Mouse (Mus musculus) MEL (cell line): Measurements from ENCODE around the gene Usp25. TPM values are rescaled to one million over a fixed set of nuclear protein-coding genes. Genes with fewer than 3 reads are reported as not detected.

Experiments
- DNase-seq: peaks from one replicate; pipeline ENCODE4 v3.0.0; 2011; ENCODE audit warnings: low read depth, low spot score
- H3K27ac ChIP-seq: 2 replicates; pipeline ENCODE4 v1.5.1; 2012; ENCODE audit warnings: low read depth, mild to moderate bottlenecking, control low read depth, low read length, moderate library complexity; ENCODE audit not compliant: control insufficient read depth
- H3K27me3 ChIP-seq, 2 experiments: fragments of 150-350 bp in 1 of 2; sonication (generic) in 1 of 2; 2 replicates each; pipeline ENCODE4 v1.6.1; 2012; ENCODE audit warnings: low read length in 2 of 2, mild to moderate bottlenecking in 2 of 2, improper control_type of control experiment in 1 of 2, moderate library complexity in 1 of 2; ENCODE audit not compliant: insufficient read depth in 2 of 2, control insufficient read depth in 1 of 2
- H3K36me3 ChIP-seq, 2 experiments: 2 replicates each; pipeline ENCODE4 v1.6.1; 2012 to 2014; ENCODE audit warnings: low read length in 2 of 2, improper control_type of control experiment in 1 of 2, inconsistent platforms in 1 of 2, mild to moderate bottlenecking in 1 of 2; ENCODE audit not compliant: insufficient read depth in 2 of 2, control insufficient read depth in 1 of 2
- H3K4me1 ChIP-seq, 2 experiments: fragments of 150-350 bp in 1 of 2; sonication (generic) in 1 of 2; 2 replicates each; pipeline ENCODE4 v1.6.1; 2012; ENCODE audit warnings: low read length in 2 of 2, improper control_type of control experiment in 1 of 2, mild to moderate bottlenecking in 1 of 2; ENCODE audit not compliant: insufficient read depth in 2 of 2, control insufficient read depth in 1 of 2
- H3K4me3 ChIP-seq, 2 experiments: fragments of 150-350 bp in 1 of 2; sonication (generic) in 1 of 2; 2 replicates each; pipeline ENCODE4 v1.5.1; 2012; ENCODE audit warnings: low read depth in 2 of 2, low read length in 2 of 2, mild to moderate bottlenecking in 2 of 2, moderate library complexity in 2 of 2, control low read depth in 1 of 2, improper control_type of control experiment in 1 of 2; ENCODE audit not compliant: control insufficient read depth in 1 of 2, insufficient read depth in 1 of 2
- H3K79me2 ChIP-seq: 2 replicates; pipeline ENCODE4 v1.6.1; 2012; ENCODE audit warnings: mild to moderate bottlenecking, low read length, moderate library complexity; ENCODE audit not compliant: control insufficient read depth, poor library complexity, insufficient read depth
- H3K9ac ChIP-seq: 2 replicates; pipeline ENCODE4 v1.6.1; 2012; ENCODE audit warnings: low read depth, mild to moderate bottlenecking, control low read depth, low read length, moderate library complexity; ENCODE audit not compliant: control insufficient read depth, poor library complexity, severe bottlenecking
- H3K9me3 ChIP-seq: fragments of 150-350 bp; sonication (generic); replicated peaks from 2 replicates; pipeline ENCODE4 v1.6.1; 2012; ENCODE audit warnings: mild to moderate bottlenecking, low read length, improper control_type of control experiment, moderate library complexity; ENCODE audit not compliant: insufficient read depth
- CTCF ChIP-seq, 3 experiments: IDR thresholded peaks in 2 of 3; conservative IDR thresholded peaks in 1 of 3; 2 replicates each; pipeline ENCODE4 v1.5.1; 2011 to 2012; ENCODE audit warnings: low read length in 3 of 3, low read depth in 2 of 3, mild to moderate bottlenecking in 2 of 3, improper control_type of control experiment in 1 of 3, inconsistent platforms in 1 of 3, mixed read lengths in 1 of 3, moderate library complexity in 1 of 3; ENCODE audit not compliant: control insufficient read depth in 1 of 3, insufficient read depth in 1 of 3, poor library complexity in 1 of 3, severe bottlenecking in 1 of 3
- ELF1 ChIP-seq: IDR thresholded peaks from 2 replicates; pipeline ENCODE4 v1.6.1; 2014; ENCODE audit warnings: low read depth, mild to moderate bottlenecking, inconsistent platforms, low read length, improper control_type of control experiment, moderate library complexity
- ETS1 ChIP-seq: IDR thresholded peaks from 2 replicates; pipeline ENCODE4 v1.6.1; 2012; ENCODE audit warnings: low read depth, mild to moderate bottlenecking, inconsistent platforms, low read length, improper control_type of control experiment, moderate library complexity
- HCFC1 ChIP-seq: IDR thresholded peaks from 2 replicates; pipeline ENCODE4 v1.6.1; 2012; ENCODE audit warnings: low read depth, mild to moderate bottlenecking, inconsistent platforms, low read length, improper control_type of control experiment, moderate library complexity
- JUND ChIP-seq: IDR thresholded peaks from 2 replicates; pipeline ENCODE4 v1.6.1; 2011; ENCODE audit warnings: low read depth, mild to moderate bottlenecking, improper control_type of control experiment, low read length
- KAT2A ChIP-seq: conservative IDR thresholded peaks from 2 replicates; pipeline ENCODE4 v1.6.1; 2012; ENCODE audit warnings: low read depth, low read length, improper control_type of control experiment, inconsistent platforms
- MAFK ChIP-seq: IDR thresholded peaks from 2 replicates; pipeline ENCODE4 v1.6.1; 2011; ENCODE audit warnings: low read depth, mild to moderate bottlenecking, low read length, improper control_type of control experiment, borderline replicate concordance
- MAZ ChIP-seq: IDR thresholded peaks from 2 replicates; pipeline ENCODE4 v1.6.1; 2012; ENCODE audit warnings: low read depth, mild to moderate bottlenecking, inconsistent platforms, low read length, improper control_type of control experiment
- MEF2A ChIP-seq: IDR thresholded peaks from 2 replicates; pipeline ENCODE4 v1.6.1; 2014; ENCODE audit warnings: low read depth, mild to moderate bottlenecking, inconsistent platforms, low read length, improper control_type of control experiment; ENCODE audit not compliant: poor library complexity, insufficient replicate concordance, severe bottlenecking; ENCODE audit errors: extremely low read depth
- MYB ChIP-seq: IDR thresholded peaks from 2 replicates; pipeline ENCODE4 v1.6.1; 2011; ENCODE audit warnings: mild to moderate bottlenecking, low read depth, low read length, improper control_type of control experiment
- MYC ChIP-seq: IDR thresholded peaks from 2 replicates; pipeline ENCODE4 v1.6.1; 2011; ENCODE audit warnings: low read depth, mild to moderate bottlenecking, low read length, improper control_type of control experiment, moderate library complexity
- NRF1 ChIP-seq: IDR thresholded peaks from 2 replicates; pipeline ENCODE4 v1.6.1; 2014; ENCODE audit warnings: low read depth, mild to moderate bottlenecking, inconsistent platforms, low read length, improper control_type of control experiment, moderate library complexity; ENCODE audit not compliant: poor library complexity, insufficient read depth, severe bottlenecking
- POLR2A ChIP-seq, 2 experiments: IDR thresholded peaks; 2 replicates each; pipeline ENCODE4 v1.6.1; 2011 to 2012; ENCODE audit warnings: low read length in 2 of 2, mild to moderate bottlenecking in 2 of 2, control low read depth in 1 of 2, improper control_type of control experiment in 1 of 2, low read depth in 1 of 2, moderate library complexity in 1 of 2; ENCODE audit not compliant: control insufficient read depth in 1 of 2, insufficient read depth in 1 of 2, poor library complexity in 1 of 2
- POLR2AphosphoS2 ChIP-seq: IDR thresholded peaks from 2 replicates; pipeline ENCODE4 v1.6.1; 2011; ENCODE audit warnings: low read length, improper control_type of control experiment
- RCOR1 ChIP-seq: IDR thresholded peaks from 2 replicates; pipeline ENCODE4 v1.6.1; 2012; ENCODE audit warnings: low read depth, mild to moderate bottlenecking, inconsistent platforms, low read length, improper control_type of control experiment
- SIN3A ChIP-seq: IDR thresholded peaks from 2 replicates; pipeline ENCODE4 v1.6.1; 2012; ENCODE audit warnings: low read length, improper control_type of control experiment, inconsistent platforms
- SMC3 ChIP-seq: IDR thresholded peaks from 2 replicates; pipeline ENCODE4 v1.6.1; 2011; ENCODE audit warnings: low read depth, low read length, improper control_type of control experiment
- USF2 ChIP-seq, 2 experiments: IDR thresholded peaks; 2 replicates each; pipeline ENCODE4 v1.6.1; 2011 to 2012; ENCODE audit warnings: improper control_type of control experiment in 2 of 2, low read length in 2 of 2, borderline replicate concordance in 1 of 2, inconsistent platforms in 1 of 2, low read depth in 1 of 2, mild to moderate bottlenecking in 1 of 2; ENCODE audit not compliant: insufficient read depth in 1 of 2
- polyA plus RNA-seq, 2 experiments: library from polyadenylated mRNA; stranded (reverse) in 1 of 2; unstranded in 1 of 2; fragments of >175 nt in 1 of 2; fragments of >200 nt in 1 of 2; gene quantifications; 2 replicates each; pipeline versions ENCODE4 v1.2.1 to v1.2.4; 2012; ENCODE audit warnings: low replicate concordance in 2 of 2, low read depth in 1 of 2; ENCODE audit not compliant: insufficient read length in 2 of 2, insufficient read depth in 1 of 2, missing spikeins in 1 of 2
- total RNA-seq: library from RNA; depleted of rRNA; stranded (reverse); fragments of 300-350 nt; gene quantifications from 2 replicates; pipeline ENCODE4 v1.2.3, GENCODE M21; 2012

Usp25 gene
- total and polyA plus RNA-seq, 3 experiments = 43.0 to 45.6 TPM; not detected in 1

- Histone ChIP-seq H3K4me3 (no peak overlapping the region), H3K27me3 (no peaks in the 10 kb centered on the region), H3K9ac (no peak overlapping the region), H3K9me3 (no peaks in the 10 kb centered on the region), H3K79me2 (no peaks in the 10 kb centered on the region), H3K36me3 (peaks cover 0 to 9% of the 10 kb centered on the region in 2 experiments; a peak in 2 of 4 replicates), H3K27ac (no peak overlapping the region), H3K4me1 (no peaks in the 10 kb centered on the region)
- DNase-seq = no peak
- TF ChIP-seq USF2 (IDR thresholded peaks at IDR 0.05; ENCODE audit: borderline replicate concordance in 1 of 2, insufficient read depth in 1 of 2, low read depth in 1 of 2, low read length in 2 of 2) (no peak), SMC3 (no peak), MYC (no peak), NRF1 (no peak), ELF1 (no peak), KAT2A (no peak), JUND (no peak), MEF2A (no peak), POLR2A (IDR thresholded peaks at IDR 0.05; ENCODE audit: control insufficient read depth in 1 of 2, insufficient read depth in 1 of 2, low read depth in 1 of 2, low read length in 2 of 2, poor library complexity in 1 of 2) (no peak)
Measured at GRCm38 (mm10) chr16:77058567-77058966, 45.1 kb downstream of the Usp25 start.

GRCm38 (mm10) chr16:77060166-77060565 lies 46.7 kb downstream of the Usp25 start:
- no peak overlapping the region for H3K9ac ChIP-seq
- H3K79me2 ChIP-seq = no peaks in the 10 kb centered on the region
- TF ChIP-seq JUND (no peak), ETS1 (no peak), CTCF (IDR thresholded peaks at IDR 0.05 in 2 of 3, conservative IDR thresholded peaks at IDR 0.05 in 1 of 3; ENCODE audit: control insufficient read depth in 1 of 3, insufficient read depth in 1 of 3, low read depth in 2 of 3, low read length in 3 of 3, poor library complexity in 1 of 3, severe bottlenecking in 1 of 3) (no peak), USF2 (IDR thresholded peaks at IDR 0.05; ENCODE audit: borderline replicate concordance in 1 of 2, insufficient read depth in 1 of 2, low read depth in 1 of 2, low read length in 2 of 2) (no peak), NRF1 (no peak), MYB (no peak), MAZ (no peak), MAFK (no peak), HCFC1 (no peak), SIN3A (no peak), POLR2AphosphoS2 (no peak), RCOR1 (no peak)
- peaks cover 0 to 9% of the 10 kb centered on the region in 2 experiments; a peak in 2 of 4 replicates for H3K36me3 ChIP-seq
- peak; percentile 31 for DNase-seq
- no peak overlapping the region for H3K4me3 ChIP-seq
- H3K9me3 ChIP-seq = no peaks in the 10 kb centered on the region
- no peaks in the 10 kb centered on the region for H3K27me3 ChIP-seq
- H3K27ac ChIP-seq = no peak overlapping the region
- no peaks in the 10 kb centered on the region for H3K4me1 ChIP-seq
